Mouse (Mus musculus) brain, embryonic 14.5 days (tissue): ENCODE measurements around the gene 9530068E07Rik. TPM values are rescaled to one million over a fixed set of nuclear protein-coding genes. Genes with fewer than 3 reads are reported as not detected.

Source experiments
- DNase-seq: peaks from one replicate; pipeline ENCODE4 v3.0.0-alpha.2; 2011; ENCODE audit warnings: low read depth
- CTCF ChIP-seq: fragments of 200-500 bp; IDR thresholded peaks from 2 replicates; pipeline ENCODE4 v1.5.1; 2012; ENCODE audit warnings: inconsistent platforms, mild to moderate bottlenecking, moderate library complexity, borderline replicate concordance; ENCODE audit not compliant: insufficient read depth, insufficient read length; ENCODE audit errors: extremely low read depth
- POLR2A ChIP-seq: fragments of 200-500 bp; IDR thresholded peaks from 2 replicates; pipeline ENCODE4 v1.6.1; 2012; ENCODE audit warnings: mild to moderate bottlenecking, inconsistent platforms, borderline replicate concordance; ENCODE audit not compliant: poor library complexity, insufficient read depth, insufficient read length, severe bottlenecking; ENCODE audit errors: extremely low read depth
- polyA plus RNA-seq: library from polyadenylated mRNA; depleted of rRNA; stranded (reverse); fragments of >200 nt; gene quantifications from 2 replicates; pipeline ENCODE4 v1.2.3, GENCODE M21; 2012; rRNA removed

The 9530068E07Rik gene
- polyA plus RNA-seq, 1 experiment = 115 TPM

GRCm38 (mm10) chr11:52433076-52433796, 37.0 kb downstream of the 9530068E07Rik start:
- no peak for DNase-seq
- TF ChIP-seq CTCF = no peak
- no peak for TF ChIP-seq POLR2A

- TF ChIP-seq CTCF (no peak), POLR2A (no peak)
- no peak for DNase-seq
These were observed 37.6 kb downstream of the 9530068E07Rik start for GRCm38 (mm10) chr11:52433797-52434195.

GRCm38 (mm10) chr11:52435466-52435865, 39.2 kb downstream of the 9530068E07Rik start:
- TF ChIP-seq POLR2A (no peak), CTCF (no peak)
- no peak for DNase-seq

- peak; percentile 9 for DNase-seq
- no peak for TF ChIP-seq POLR2A
- no peak for TF ChIP-seq CTCF
These were observed 40.9 kb downstream of the 9530068E07Rik start for GRCm38 (mm10) chr11:52437123-52437522.

- TF ChIP-seq CTCF (no peak), POLR2A (no peak)
- peak; percentile 26 for DNase-seq
These were observed 44.9 kb downstream of the 9530068E07Rik start for GRCm38 (mm10) chr11:52441096-52441495.

GRCm38 (mm10) chr11:52447242-52447641, 51.0 kb downstream of the 9530068E07Rik start:
- TF ChIP-seq POLR2A = no peak
- TF ChIP-seq CTCF = no peak
- peak; percentile 95 for DNase-seq

- no peak for TF ChIP-seq POLR2A
- no peak for DNase-seq
These were observed 52.8 kb downstream of the 9530068E07Rik start for GRCm38 (mm10) chr11:52449004-52449403.

- no peak for TF ChIP-seq POLR2A
- no peak for TF ChIP-seq CTCF
- DNase-seq = no peak
These were observed 62.1 kb downstream of the 9530068E07Rik start for GRCm38 (mm10) chr11:52458281-52458680.

Other genes with a start within 250 kb of the 9530068E07Rik start
- gene Olfr1371, start 182.4 kb upstream of the 9530068E07Rik start, polyA plus RNA-seq = not detected in 2 replicates
- 231 and 285 TPM in 2 replicates for gene Skp1a, start 164.4 kb upstream of the 9530068E07Rik start, polyA plus RNA-seq
- 8.2 and 10.3 TPM in 2 replicates for gene Tcf7, start 113.4 kb upstream of the 9530068E07Rik start, polyA plus RNA-seq
- gene Vdac1, start 35.6 kb upstream of the 9530068E07Rik start, polyA plus RNA-seq = 154 and 228 TPM in 2 replicates